Comparison of ENCODE assay signal across 7 mouse cellular contexts in the genomic region with DNA sequence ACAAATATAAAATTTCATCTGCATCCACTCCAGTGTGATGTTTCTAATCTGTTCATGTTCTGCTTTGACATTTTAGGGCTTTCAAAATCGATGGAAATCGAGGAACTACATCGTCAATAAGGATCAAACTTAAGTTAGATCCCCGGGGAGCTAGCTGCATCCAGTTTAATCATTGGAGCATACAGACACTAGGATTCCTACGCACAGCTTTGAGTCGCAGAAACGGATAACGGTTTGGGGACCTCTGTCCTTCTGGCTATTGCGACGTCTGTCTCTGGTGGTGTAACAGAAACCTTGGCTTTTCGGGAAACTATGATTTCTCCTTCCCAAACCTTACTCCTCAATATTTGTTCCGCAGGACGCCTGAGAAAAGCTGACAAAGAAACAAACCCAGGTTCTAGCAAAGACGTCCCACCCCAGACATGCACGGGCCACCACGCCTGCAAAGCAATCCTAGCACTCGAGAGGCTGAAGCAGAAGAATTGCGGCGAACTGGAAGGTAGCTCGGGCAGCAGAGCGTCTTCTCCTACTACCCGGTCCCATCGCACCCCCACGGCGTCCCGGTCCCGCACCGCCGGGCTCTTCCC. TPM values are rescaled to one million over a fixed set of nuclear protein-coding genes. Genes with fewer than 3 reads are reported as not detected.
A peak's percentile ranks its signal among the peaks of the same experiment; 100 is the strongest.
DNase-seq lines count a peak whose midpoint lies in the region; ATAC-seq lines count a peak whose summit lies in the region.

No protein-coding gene starts in this region.

- H3K9me3 ChIP-seq in lung, embryonic 15.5 days = no peaks in the 10 kb centered on the region
- no peaks in the 10 kb centered on the region for H3K9me3 ChIP-seq in heart, embryonic 16.5 days (replicated peaks; ENCODE audit: control insufficient read depth, low read length)

- peak overlapping the region; percentile 83 for H3K4me3 ChIP-seq in lung, embryonic 15.5 days
- peak overlapping the region; percentile 91 for H3K4me3 ChIP-seq in heart, embryonic 16.5 days (ENCODE audit: low read length)
- peak overlapping the region; percentile 69 for H3K4me3 ChIP-seq in macrophage (ENCODE audit: inconsistent target)

- peak overlapping the region; percentile 75 for H3K4me2 ChIP-seq in lung, embryonic 15.5 days
- H3K4me2 ChIP-seq in heart, embryonic 16.5 days (ENCODE audit: low read depth, low read length) = peak overlapping the region; percentile 91

- H3K27me3 ChIP-seq in lung, embryonic 15.5 days = no peaks in the 10 kb centered on the region
- no peaks in the 10 kb centered on the region for H3K27me3 ChIP-seq in heart, embryonic 16.5 days (ENCODE audit: control insufficient read depth, insufficient read depth, low read length)

- no peak for DNase-seq in lung, postnatal 4 days
- DNase-seq in adrenal gland, postnatal 10 days = no peak
- no peak for DNase-seq in cerebellum, postnatal 25 days

- 2% methylated on average over 29 of the region's 29 CpGs for WGBS in lung, embryonic 15.5 days
- 1% methylated on average over 29 of the region's 29 CpGs for WGBS in heart, embryonic 16.5 days
- 2% methylated on average over 29 of the region's 29 CpGs for WGBS in macrophage (ENCODE audit: missing documents)

- no peak; the same call in 1 of the 2 replicates for ATAC-seq in lung, embryonic 15.5 days (ENCODE audit: borderline replicate concordance, extremely low read depth, low FRiP score, low TSS enrichment)
- peak; percentile 4; the same call in 1 of the 2 replicates for ATAC-seq in common myeloid progenitor, adult 5-6 weeks (replicated peaks; ENCODE audit: low read depth, poor library complexity, severe bottlenecking)
- ATAC-seq in heart, embryonic 16.5 days (replicated peaks; ENCODE audit: extremely low read depth, insufficient read depth, low FRiP score) = no peak

- H3K9ac ChIP-seq in lung, embryonic 15.5 days = peak overlapping the region; percentile 86
- H3K9ac ChIP-seq in heart, embryonic 16.5 days (ENCODE audit: low read length) = peak overlapping the region; percentile 96

- H3K27ac ChIP-seq in lung, embryonic 15.5 days = peak overlapping the region; percentile 91
- H3K27ac ChIP-seq in heart, embryonic 16.5 days (ENCODE audit: low read length) = peak overlapping the region; percentile 84
- peak overlapping the region; percentile 44 for H3K27ac ChIP-seq in macrophage

- peaks cover 14% of the 10 kb centered on the region for H3K4me1 ChIP-seq in lung, embryonic 15.5 days
- H3K4me1 ChIP-seq in heart, embryonic 16.5 days (ENCODE audit: control insufficient read depth, insufficient read depth, low read length) = peaks cover 11% of the 10 kb centered on the region

- peaks cover 8% of the 10 kb centered on the region; the same call in 1 of the 2 replicates for H3K36me3 ChIP-seq in lung, embryonic 15.5 days
- H3K36me3 ChIP-seq in heart, embryonic 16.5 days (ENCODE audit: control insufficient read depth, insufficient read depth) = peaks cover 5% of the 10 kb centered on the region
- no peaks in the 10 kb centered on the region for H3K36me3 ChIP-seq in macrophage (ENCODE audit: inconsistent target)

- peaks cover 37% of the 10 kb centered on the region for H3K79me2 ChIP-seq in macrophage (ENCODE audit: inconsistent target)

RNA-seq across cellular contexts. Expression of a gene that starts 16.4 kb away (rescaled TPM):
- 110 and 121 TPM in 2 replicates for polyA plus RNA-seq in lung, embryonic 15.5 days (2015; fragmentation: Nextera tagmentation; extraction: Ambion mirVana)
- 52.8 and 70.0 TPM in 2 replicates for total RNA-seq in common myeloid progenitor, adult 5-6 weeks (2017)
- polyA plus RNA-seq in heart, embryonic 16.5 days (2015; fragmentation: Nextera tagmentation; extraction: Ambion mirVana) = 66.8 and 67.6 TPM in 2 replicates
- 10 to 100 TPM in 17 of 26 experiments, 1 to 10 TPM in 9; 3.6 to 36.5 (median 14.2) TPM for total RNA-seq in macrophage (2018; cell fraction: chromatin; rRNA removed)
- total RNA-seq in macrophage (2018; cell fraction: cytosol; rRNA removed) = 10 to 100 TPM; 35.1 to 68.6 (median 52.9) TPM
- total RNA-seq in macrophage (2018; cell fraction: nucleus; rRNA removed) = 10 to 100 TPM in 25 of 26 experiments, 1 to 10 TPM in 1; 9.8 to 47.0 (median 14.3) TPM
- 44.9 to 115 TPM (median 73.0 TPM) in 3 replicates for polyA plus RNA-seq in macrophage (2018)
- total RNA-seq in adrenal gland, postnatal 10 days (2021) = 10 to 100 TPM; 58.0 to 62.4 TPM

RNA-seq across cellular contexts. Expression of a gene that starts 52.1 kb away (rescaled TPM):
- polyA plus RNA-seq in lung, embryonic 15.5 days (2015; fragmentation: Nextera tagmentation; extraction: Ambion mirVana) = 0.19 and 0.20 TPM in 2 replicates
- total RNA-seq in common myeloid progenitor, adult 5-6 weeks (2017) = 0.23 and 1.2 TPM in 2 replicates
- polyA plus RNA-seq in heart, embryonic 16.5 days (2015; fragmentation: Nextera tagmentation; extraction: Ambion mirVana) = 0.04 and 0.05 TPM in 2 replicates
- total RNA-seq in macrophage (2018; cell fraction: chromatin; rRNA removed) = not detected
- not detected for total RNA-seq in macrophage (2018; cell fraction: cytosol; rRNA removed)
- not detected for total RNA-seq in macrophage (2018; cell fraction: nucleus; rRNA removed)
- not detected in 3 replicates for polyA plus RNA-seq in macrophage (2018)
- 1 to 10 TPM in 1 of 2 experiments, under 1 TPM in 1; 0.60 to 1.4 TPM for total RNA-seq in adrenal gland, postnatal 10 days (2021)
